Mouse (Mus musculus): ENCODE measurements at regions not wholly inside any gene's neighbourhood (a gene's known extent, or its start where the extent isn't known, plus 50 kb on each side); places are given as distances from the start of the nearest gene placed in this dataset.

DNA sequence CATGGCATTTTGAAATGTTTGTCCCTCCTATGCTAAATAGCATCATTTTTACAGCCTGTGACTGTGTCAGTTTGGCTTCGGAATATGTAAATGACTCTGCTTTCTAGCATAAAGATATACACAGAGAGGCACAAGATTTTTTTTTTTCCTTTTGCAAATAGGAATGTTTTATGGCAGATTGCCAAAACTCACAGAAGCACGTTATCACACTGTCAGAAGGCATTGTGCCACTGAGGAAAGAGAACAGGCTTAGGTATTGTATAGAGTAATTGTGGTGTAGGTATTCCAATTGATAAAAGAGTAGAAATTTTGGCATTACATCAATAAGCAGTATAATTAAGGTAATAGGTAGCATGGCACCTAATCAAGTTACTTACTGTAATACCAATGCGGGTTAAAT is 988.5 kb upstream of the Tenm2 start:
- DNase-seq (ENCODE audit: low read depth, low spot score) = no peak

- DNase-seq (ENCODE audit: low read depth, low spot score) = no peak
Measured at GRCm38 (mm10) chr11:38203347-38203746, 967.6 kb upstream of the Tenm2 start.

GRCm38 (mm10) chr11:38201136-38201741 is 965.5 kb upstream of the Tenm2 start:
- DNase-seq (ENCODE audit: low read depth, low spot score) = no peak

DNA sequence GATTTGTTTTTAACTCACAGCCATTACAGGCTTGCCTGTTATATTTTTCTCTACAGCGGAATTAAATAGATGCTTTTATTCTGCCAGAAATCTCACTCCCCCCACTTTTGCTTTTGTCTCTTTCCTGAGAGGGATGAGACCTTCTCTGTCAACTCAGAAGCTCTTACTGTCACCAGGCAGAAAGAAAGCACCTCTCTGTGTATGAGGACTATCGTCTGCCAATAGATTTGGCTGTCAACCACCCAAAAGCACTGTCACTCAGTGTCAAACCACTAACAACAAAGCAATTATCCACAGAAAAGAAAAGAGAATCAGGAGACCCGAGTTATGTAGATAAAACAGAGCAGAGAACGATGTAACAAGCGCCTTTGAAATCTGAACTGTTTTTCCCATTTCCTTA is 958.0 kb upstream of the Tenm2 start:
- no peak for DNase-seq (ENCODE audit: low read depth, low spot score)

GRCm38 (mm10) chr11:38191895-38192547 is 956.3 kb upstream of the Tenm2 start:
- no peak for DNase-seq (ENCODE audit: low read depth, low spot score)

DNA sequence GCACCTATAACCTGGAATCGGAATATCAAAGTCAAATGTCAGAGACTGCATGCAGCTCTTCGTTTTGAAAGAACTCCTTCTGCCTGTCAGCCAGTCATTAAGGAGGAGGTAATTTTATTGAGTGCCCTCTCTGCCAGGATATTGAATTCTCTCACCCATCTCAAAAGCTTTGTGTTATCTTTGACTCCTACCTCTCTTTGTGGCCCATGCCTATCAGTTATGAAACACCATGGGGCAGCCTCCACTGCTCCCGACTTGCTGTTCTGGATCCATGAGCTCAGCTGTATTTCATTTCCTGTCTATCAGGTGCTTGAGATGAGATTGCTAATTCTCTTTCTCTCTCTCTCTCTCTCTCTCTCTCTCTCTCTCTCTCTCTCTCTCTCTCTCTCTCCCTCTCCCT is 955.7 kb upstream of the Tenm2 start:
- DNase-seq (ENCODE audit: low read depth, low spot score) = no peak

- DNase-seq (ENCODE audit: low read depth, low spot score) = peak; percentile 18
Measured at GRCm38 (mm10) chr11:38170721-38171120, 935.0 kb upstream of the Tenm2 start.

DNA sequence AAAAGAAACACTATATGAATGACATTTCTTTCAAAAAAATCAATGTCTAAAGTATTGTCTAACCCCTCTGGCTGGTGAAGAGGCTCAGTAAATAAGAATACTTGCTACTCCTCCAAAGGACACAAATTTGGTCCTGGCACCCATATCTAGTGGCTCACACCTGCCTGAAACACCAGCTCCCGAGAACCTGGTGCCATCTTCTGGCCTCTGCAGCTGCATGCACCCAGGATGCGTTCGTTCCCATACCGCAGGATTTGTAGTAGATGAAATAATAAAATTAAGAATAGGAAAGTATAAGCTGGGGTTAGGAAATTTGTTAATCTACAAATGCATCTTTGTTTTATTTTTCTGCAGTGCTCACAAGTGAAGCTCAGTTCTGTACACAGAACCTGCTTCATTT is 922.5 kb upstream of the Tenm2 start:
- no peak for DNase-seq (ENCODE audit: low read depth, low spot score)

GRCm38 (mm10) chr11:38156944-38157343 is 921.2 kb upstream of the Tenm2 start:
- DNase-seq (ENCODE audit: low read depth, low spot score) = no peak

GRCm38 (mm10) chr11:38155706-38156105 is 919.9 kb upstream of the Tenm2 start:
- no peak for DNase-seq (ENCODE audit: low read depth, low spot score)

- no peak for DNase-seq (ENCODE audit: low read depth, low spot score)
Measured at GRCm38 (mm10) chr11:38143436-38143835, 907.7 kb upstream of the Tenm2 start.

GRCm38 (mm10) chr11:38128851-38129250 is 893.1 kb upstream of the Tenm2 start:
- DNase-seq (ENCODE audit: low read depth, low spot score) = no peak

- no peak for DNase-seq (ENCODE audit: low read depth, low spot score)
Measured at GRCm38 (mm10) chr11:38123789-38124330, 888.1 kb upstream of the Tenm2 start.

DNA sequence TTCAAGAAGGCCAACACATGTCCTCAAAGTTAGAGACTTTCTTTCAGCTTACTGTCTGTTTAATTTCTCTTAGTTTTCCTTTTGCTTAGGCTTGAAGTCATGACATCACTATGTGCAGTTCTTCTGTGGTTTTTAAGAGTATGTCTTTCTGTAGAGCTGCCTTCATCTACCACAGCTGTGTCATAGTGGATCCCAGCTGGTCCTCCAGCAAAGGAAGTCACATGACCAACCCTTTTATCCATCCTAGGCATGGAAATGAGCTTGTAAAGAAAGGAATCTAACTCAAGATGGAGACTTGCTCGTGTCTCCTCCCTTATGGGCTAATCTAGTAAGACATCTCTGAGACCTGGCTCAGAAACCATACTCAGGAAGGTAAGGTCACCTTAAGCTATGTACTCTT is 886.7 kb upstream of the Tenm2 start:
- DNase-seq (ENCODE audit: low read depth, low spot score) = no peak

- DNase-seq (ENCODE audit: low read depth, low spot score) = no peak
Measured at GRCm38 (mm10) chr11:38121051-38121616, 885.4 kb upstream of the Tenm2 start.

- no peak for DNase-seq (ENCODE audit: low read depth, low spot score)
Measured at GRCm38 (mm10) chr11:38117741-38118140, 882.0 kb upstream of the Tenm2 start.

GRCm38 (mm10) chr11:38092202-38092601 is 856.4 kb upstream of the Tenm2 start:
- no peak for DNase-seq (ENCODE audit: low read depth, low spot score)

DNA sequence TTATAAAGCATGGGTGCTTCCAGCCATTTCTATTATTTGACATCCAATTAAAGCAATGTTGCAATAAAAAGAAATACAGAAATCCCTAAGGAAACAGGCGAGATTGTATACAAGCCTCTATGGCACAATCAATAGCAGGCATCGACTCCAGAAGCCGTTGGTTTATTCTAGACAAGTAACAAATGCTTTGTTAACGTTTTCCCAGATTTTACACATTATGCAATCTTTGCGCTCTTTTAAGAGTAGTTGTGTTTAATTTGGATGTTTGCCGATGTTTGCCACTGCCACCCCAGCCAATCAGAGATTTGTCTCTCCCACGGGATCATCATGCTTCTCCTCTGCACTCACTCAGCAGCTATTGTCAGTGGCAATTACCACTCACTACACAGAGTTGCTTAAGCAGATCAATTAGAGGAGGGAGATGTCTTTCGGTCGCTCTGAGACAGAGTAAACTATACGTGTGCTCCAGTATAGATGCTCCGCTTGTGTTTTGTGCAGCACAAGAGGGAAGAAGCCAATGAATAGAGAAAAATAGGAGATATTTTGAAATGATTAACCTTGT is 839.5 kb upstream of the Tenm2 start:
- DNase-seq (ENCODE audit: low read depth, low spot score) = no peak

DNA sequence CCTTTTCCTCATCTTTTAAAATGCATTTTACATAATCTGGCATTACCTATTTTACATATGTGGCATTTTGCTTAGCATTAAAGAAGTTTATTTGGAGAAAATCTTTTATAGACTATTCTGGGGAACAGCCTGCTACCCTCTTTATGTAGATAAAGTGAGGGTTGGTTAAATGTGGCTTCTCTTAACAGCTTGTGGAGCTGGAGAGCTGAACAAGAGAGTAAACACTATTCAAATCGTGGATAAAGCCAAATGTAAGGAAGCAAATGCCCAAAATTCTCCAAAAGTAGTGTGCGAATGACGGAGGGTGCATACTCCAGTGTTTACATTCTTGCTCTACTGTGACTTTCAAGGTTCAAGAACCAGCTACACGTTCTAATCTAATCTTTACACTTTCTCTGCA is 833.9 kb upstream of the Tenm2 start:
- DNase-seq (ENCODE audit: low read depth, low spot score) = no peak

DNA sequence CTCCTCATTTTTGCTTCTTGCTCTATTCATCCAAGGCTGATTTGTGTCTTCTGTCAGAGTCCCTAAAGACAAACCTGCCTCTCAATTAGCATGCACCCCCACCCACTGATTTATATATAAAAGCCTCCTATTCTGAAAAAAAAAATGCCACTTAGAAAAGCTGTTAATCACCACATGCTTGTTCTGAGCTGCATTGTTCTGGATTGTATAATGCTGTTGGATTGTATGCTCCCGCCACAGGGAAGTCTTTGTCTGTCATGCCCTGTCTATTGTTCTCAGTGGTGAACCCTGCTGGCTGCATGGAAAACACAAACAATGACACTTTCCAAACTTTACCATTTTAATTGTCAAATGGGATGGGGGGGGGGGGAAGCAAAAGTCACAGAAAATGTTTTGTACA is 831.9 kb upstream of the Tenm2 start:
- no peak for DNase-seq (ENCODE audit: low read depth, low spot score)

- DNase-seq (ENCODE audit: low read depth, low spot score) = no peak
Measured at GRCm38 (mm10) chr11:38066091-38066490, 830.3 kb upstream of the Tenm2 start.

- DNase-seq (ENCODE audit: low read depth, low spot score) = no peak
Measured at GRCm38 (mm10) chr11:38060105-38060504, 824.3 kb upstream of the Tenm2 start.

DNA sequence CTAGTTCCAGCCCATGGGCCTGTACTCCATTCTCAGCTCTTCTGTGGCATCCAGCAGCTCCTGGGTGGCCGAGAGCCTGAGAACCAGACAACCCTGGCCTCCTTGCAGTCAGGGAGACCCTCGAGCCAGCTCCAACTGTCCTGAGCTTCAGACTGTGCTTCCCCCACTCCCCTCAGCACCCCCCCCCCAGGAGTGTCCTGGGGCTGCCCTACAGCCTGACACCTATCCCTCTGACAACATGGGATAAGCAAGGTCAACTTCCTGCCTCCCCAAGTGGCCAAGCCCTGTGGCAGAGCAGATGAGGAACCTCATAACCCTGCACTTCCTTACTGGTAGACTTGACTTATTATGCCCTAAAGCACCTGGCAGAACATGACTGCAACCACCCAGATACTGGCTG is 823.1 kb upstream of the Tenm2 start:
- no peak for DNase-seq (ENCODE audit: low read depth, low spot score)
